Mouse (Mus musculus): ENCODE measurements around the gene Manf. TPM values are rescaled to one million over a fixed set of nuclear protein-coding genes. Genes with fewer than 3 reads are reported as not detected.

The Manf gene
- polyA plus RNA-seq, 2 experiments = 110 to 268 TPM

DNA sequence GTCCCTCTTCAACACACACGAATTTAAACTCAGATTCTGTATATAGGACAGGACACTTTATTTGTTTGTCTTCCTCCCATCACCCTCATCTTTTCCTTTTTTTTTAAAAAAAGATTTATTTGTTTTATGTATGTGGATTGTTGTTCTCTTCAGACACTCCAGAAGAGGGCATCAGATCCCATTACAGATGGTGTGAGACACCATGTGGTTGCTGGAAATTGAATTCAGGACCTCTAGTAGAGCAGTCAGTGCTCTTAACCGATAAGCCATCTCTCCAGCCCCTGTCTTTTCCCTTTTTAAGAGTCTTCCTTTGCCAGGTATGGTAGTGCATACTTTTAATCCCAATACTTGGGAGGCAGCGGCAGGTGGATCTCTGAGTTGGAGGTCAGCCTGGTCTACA is 35.1 kb downstream of the Manf start:
- TF ChIP-seq POLR2A (IDR thresholded peaks at IDR 0.05; ENCODE audit: borderline replicate concordance, extremely low read depth, insufficient read depth, insufficient read length) = no peak
- 82% methylated on average over 3 of the region's 3 CpGs for WGBS
- H3K27ac ChIP-seq (replicated peaks; ENCODE audit: low read depth, low read length) = no peak overlapping the region
- no peak overlapping the region for H3K4me2 ChIP-seq (replicated peaks; ENCODE audit: low read depth, low read length, severe bottlenecking)
- H3K4me3 ChIP-seq (replicated peaks; ENCODE audit: low read length) = no peak overlapping the region
- H3K9ac ChIP-seq (ENCODE audit: low read depth, low read length, severe bottlenecking) = no peak overlapping the region
- H3K36me3 ChIP-seq (ENCODE audit: control insufficient read depth, insufficient read depth, low read length) = peaks cover 81% of the 10 kb centered on the region
- H3K4me1 ChIP-seq (ENCODE audit: control insufficient read depth, insufficient read depth, low read length) = no peaks in the 10 kb centered on the region
- no peaks in the 10 kb centered on the region for H3K9me3 ChIP-seq (ENCODE audit: control insufficient read depth, low read length)
- DNase-seq (ENCODE audit: low spot score) = no peak
- H3K27me3 ChIP-seq (ENCODE audit: control insufficient read depth, insufficient read depth, low read length) = no peaks in the 10 kb centered on the region
- no peak for ATAC-seq (ENCODE audit: low FRiP score, low read depth)

DNA sequence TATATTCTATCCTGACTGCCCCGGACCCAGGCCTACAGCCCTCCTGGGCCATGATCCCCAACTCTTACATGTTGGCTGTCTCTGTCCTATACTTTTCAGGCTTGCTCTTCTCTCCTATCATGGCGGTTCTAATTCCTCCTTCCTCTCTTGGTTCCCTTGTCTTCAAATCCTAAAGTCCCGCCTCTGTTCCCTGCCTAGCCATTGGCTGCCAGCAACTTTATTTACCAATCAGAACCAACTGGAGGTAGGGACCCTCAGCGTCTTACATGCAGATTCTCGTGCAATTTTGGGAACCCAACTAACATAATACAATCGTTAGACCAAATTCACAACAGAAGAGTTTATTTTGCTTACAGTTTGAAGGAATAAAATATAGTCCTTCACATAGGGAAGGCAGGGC is 49.0 kb downstream of the Manf start:
- H3K9ac ChIP-seq (ENCODE audit: low read depth, low read length, severe bottlenecking) = no peak overlapping the region
- no peak overlapping the region for H3K4me3 ChIP-seq (replicated peaks; ENCODE audit: low read length)
- no peak for TF ChIP-seq POLR2A (IDR thresholded peaks at IDR 0.05; ENCODE audit: borderline replicate concordance, extremely low read depth, insufficient read depth, insufficient read length)
- 94% methylated on average over 6 of the region's 6 CpGs for WGBS
- peaks cover 71% of the 10 kb centered on the region for H3K36me3 ChIP-seq (ENCODE audit: control insufficient read depth, insufficient read depth, low read length)
- no peaks in the 10 kb centered on the region for H3K9me3 ChIP-seq (ENCODE audit: control insufficient read depth, low read length)
- H3K4me1 ChIP-seq (ENCODE audit: control insufficient read depth, insufficient read depth, low read length) = no peaks in the 10 kb centered on the region
- DNase-seq (ENCODE audit: low spot score) = no peak
- no peaks in the 10 kb centered on the region for H3K27me3 ChIP-seq (ENCODE audit: control insufficient read depth, insufficient read depth, low read length)
- no peak overlapping the region for H3K4me2 ChIP-seq (replicated peaks; ENCODE audit: low read depth, low read length, severe bottlenecking)
- no peak for ATAC-seq (ENCODE audit: low FRiP score, low read depth)
- H3K27ac ChIP-seq (replicated peaks; ENCODE audit: low read depth, low read length) = no peak overlapping the region

DNA sequence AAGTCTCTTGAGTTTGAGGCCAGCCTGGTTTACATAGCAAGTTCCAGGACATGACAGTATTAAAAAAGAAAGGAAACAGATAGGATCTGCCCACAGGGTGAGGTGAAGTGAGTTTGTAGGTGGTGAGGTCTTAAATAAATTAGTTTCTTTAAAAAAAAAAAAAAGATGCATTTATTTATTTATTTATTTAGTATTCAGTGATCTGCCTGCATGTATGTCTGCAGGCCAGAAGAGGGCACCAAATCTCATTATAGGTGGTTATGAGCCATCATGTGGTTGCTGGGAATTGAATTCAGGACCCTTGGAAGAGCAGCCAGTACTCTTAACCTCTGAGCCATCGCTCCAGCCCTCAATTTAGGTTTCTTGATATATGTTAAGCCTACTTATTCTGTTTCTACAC is 51.2 kb downstream of the Manf start:
- no peak overlapping the region for H3K4me2 ChIP-seq (replicated peaks; ENCODE audit: low read depth, low read length, severe bottlenecking)
- no peak for ATAC-seq (ENCODE audit: low FRiP score, low read depth)
- H3K36me3 ChIP-seq (ENCODE audit: control insufficient read depth, insufficient read depth, low read length) = peaks cover 73% of the 10 kb centered on the region

DNA sequence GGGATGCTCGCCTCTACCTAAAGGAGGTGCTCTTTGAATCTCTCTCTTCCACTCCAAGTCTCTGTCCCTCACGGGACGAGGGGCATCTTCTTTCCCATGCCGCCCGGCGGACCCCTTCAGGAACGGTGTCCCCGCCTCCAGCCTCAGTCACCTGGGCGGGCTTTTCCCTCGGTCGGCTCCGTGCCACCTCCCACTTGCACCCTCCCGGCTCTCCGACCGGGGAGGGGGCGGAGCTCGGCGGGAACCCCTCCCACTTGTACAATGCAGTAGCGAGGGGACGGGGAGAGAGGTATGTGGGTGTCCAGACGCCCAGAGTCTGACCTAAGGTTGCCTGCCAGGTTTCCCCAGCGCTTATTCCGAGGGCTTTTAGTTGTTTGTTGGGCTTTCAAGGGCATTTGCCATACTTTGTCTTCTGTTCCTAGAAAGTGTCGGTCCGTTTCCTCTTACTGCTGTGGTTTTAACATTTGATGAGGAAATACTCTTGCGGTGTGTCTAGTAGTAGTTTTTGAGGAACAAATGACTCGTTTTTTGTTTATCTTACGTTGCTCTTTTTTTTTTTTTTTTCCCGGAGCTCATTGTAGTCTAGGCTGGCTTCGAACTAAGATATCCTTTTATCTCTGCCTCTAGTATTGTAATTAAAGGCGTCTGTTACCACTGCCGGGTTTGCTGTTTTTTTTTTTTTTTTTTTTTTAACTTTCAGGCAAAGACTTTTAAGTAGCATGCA is 69.2 kb downstream of the Manf start:
- 0 out of 2 replicates have a peak, but pooled peaks cover 3% of the 10 kb centered on the region for H3K4me1 ChIP-seq (ENCODE audit: control insufficient read depth, insufficient read depth, low read length)
- peak; percentile 92 for DNase-seq (ENCODE audit: low spot score)
- peak overlapping the region; percentile 53 for H3K4me2 ChIP-seq (replicated peaks; ENCODE audit: low read depth, low read length, severe bottlenecking)
- H3K9me3 ChIP-seq (ENCODE audit: control insufficient read depth, low read length) = no peaks in the 10 kb centered on the region
- H3K27ac ChIP-seq (replicated peaks; ENCODE audit: low read depth, low read length) = peak overlapping the region; percentile 96
- no peaks in the 10 kb centered on the region for H3K27me3 ChIP-seq (ENCODE audit: control insufficient read depth, insufficient read depth, low read length)
- H3K9ac ChIP-seq (ENCODE audit: low read depth, low read length, severe bottlenecking) = peak overlapping the region; percentile 93
- H3K4me3 ChIP-seq (replicated peaks; ENCODE audit: low read length) = peak overlapping the region; percentile 97
- H3K36me3 ChIP-seq (ENCODE audit: control insufficient read depth, insufficient read depth, low read length) = no peaks in the 10 kb centered on the region
- 3% methylated on average over 32 of the region's 32 CpGs for WGBS
- no peak for TF ChIP-seq POLR2A (IDR thresholded peaks at IDR 0.05; ENCODE audit: borderline replicate concordance, extremely low read depth, insufficient read depth, insufficient read length)
- peak; percentile 85 for ATAC-seq (ENCODE audit: low FRiP score, low read depth)

More for the DNA sequence above, 51.2 kb downstream of the Manf start:
- no peaks in the 10 kb centered on the region for H3K4me1 ChIP-seq (ENCODE audit: control insufficient read depth, insufficient read depth, low read length)
- H3K9me3 ChIP-seq (ENCODE audit: control insufficient read depth, low read length) = no peaks in the 10 kb centered on the region
- WGBS = 100% methylated on average over 1 of the region's 1 CpGs
- H3K9ac ChIP-seq (ENCODE audit: low read depth, low read length, severe bottlenecking) = no peak overlapping the region
- no peak overlapping the region for H3K27ac ChIP-seq (replicated peaks; ENCODE audit: low read depth, low read length)
- no peak for TF ChIP-seq POLR2A (IDR thresholded peaks at IDR 0.05; ENCODE audit: borderline replicate concordance, extremely low read depth, insufficient read depth, insufficient read length)
- DNase-seq (ENCODE audit: low spot score) = no peak
- no peak overlapping the region for H3K4me3 ChIP-seq (replicated peaks; ENCODE audit: low read length)
- H3K27me3 ChIP-seq (ENCODE audit: control insufficient read depth, insufficient read depth, low read length) = no peaks in the 10 kb centered on the region

DNA sequence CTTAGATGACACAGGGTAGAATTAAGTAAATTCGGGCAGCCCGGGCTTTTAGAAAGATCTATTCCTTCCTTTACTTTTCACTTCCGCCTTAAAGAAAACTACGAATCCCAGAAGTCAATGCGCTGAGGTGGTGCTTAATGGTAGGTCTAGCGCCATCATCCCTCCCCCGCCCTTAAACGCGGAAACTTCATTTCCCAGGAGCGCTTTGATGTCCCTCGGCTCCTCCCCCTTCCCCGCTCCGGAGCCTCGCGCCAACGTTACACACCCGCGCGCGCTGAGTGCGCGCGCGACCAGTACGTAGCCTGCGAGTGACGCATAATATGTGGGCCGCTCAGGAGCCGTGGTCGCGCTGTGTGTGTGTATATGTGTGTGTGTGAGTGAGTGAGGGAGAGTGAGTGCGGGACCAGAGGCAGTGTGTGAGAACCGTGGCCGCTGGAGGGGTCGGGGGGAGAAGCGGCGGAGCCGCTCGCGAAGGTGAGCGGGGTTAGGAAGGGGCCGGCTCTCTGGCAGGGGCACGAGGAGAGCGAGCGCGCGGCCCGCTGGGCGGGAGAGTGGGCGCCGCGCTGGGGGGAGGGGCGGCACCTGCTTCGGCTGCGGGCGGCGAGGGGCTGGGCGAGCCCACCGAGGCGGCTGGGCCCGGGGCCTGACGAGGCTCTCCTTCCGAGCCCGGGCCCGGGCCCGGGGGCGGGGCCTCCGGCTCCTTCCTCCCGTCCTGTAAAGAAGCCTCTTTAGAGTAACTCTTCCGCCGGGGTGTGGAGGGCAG is 70.0 kb downstream of the Manf start, which contains the start of gene Dcaf1:
TSS of gene Dcaf1 (plus strand) at position 257 of the 763 bp plus-strand sequence.
- peak; percentile 99 for DNase-seq (ENCODE audit: low spot score)
- Histone ChIP-seq H3K36me3 (ENCODE audit: control insufficient read depth, insufficient read depth, low read length) (no peaks in the 10 kb centered on the region), H3K9me3 (ENCODE audit: control insufficient read depth, low read length) (no peaks in the 10 kb centered on the region), H3K9ac (ENCODE audit: low read depth, low read length, severe bottlenecking) (peak within 1 kb of the TSS; percentile 93), H3K4me3 (replicated peaks; ENCODE audit: low read length) (peak within 1 kb of the TSS; percentile 97), H3K4me1 (ENCODE audit: control insufficient read depth, insufficient read depth, low read length) (0 out of 2 replicates have a peak, but pooled peaks cover 3% of the 10 kb centered on the region), H3K4me2 (replicated peaks; ENCODE audit: low read depth, low read length, severe bottlenecking) (peak within 1 kb of the TSS; percentile 53), H3K27ac (replicated peaks; ENCODE audit: low read depth, low read length) (peak within 1 kb of the TSS; percentile 96), H3K27me3 (ENCODE audit: control insufficient read depth, insufficient read depth, low read length) (no peaks in the 10 kb centered on the region)
- peak; percentile 96 for ATAC-seq (ENCODE audit: low FRiP score, low read depth)
- WGBS = 1% methylated on average over 46 of the region's 71 CpGs
- TF ChIP-seq POLR2A (IDR thresholded peaks at IDR 0.05; ENCODE audit: borderline replicate concordance, extremely low read depth, insufficient read depth, insufficient read length) = peak; percentile 34; the same call in 1 of the 2 replicates
